Mouse (Mus musculus): ENCODE data around the gene Csrp1.

GRCm38 (mm10) chr1:135798492-135798891, 78.6 kb downstream of the Csrp1 start:
- TF ChIP-seq CTCF (IDR thresholded peaks at IDR 0.05; ENCODE audit: low read depth), result no peak
- no peak for TF ChIP-seq EP300 (IDR thresholded peaks at IDR 0.05; ENCODE audit: low read depth)
